Mouse (Mus musculus) CH12.LX (cell line): ENCODE measurements around the gene Gemin6. TPM values are rescaled to one million over a fixed set of nuclear protein-coding genes. Genes with fewer than 3 reads are reported as not detected.
A peak's percentile ranks its signal among the peaks of the same experiment; 100 is the strongest.
"Not testable (repeated sequence)": the region's sequence is repeated elsewhere in the genome, so short reads cannot be mapped to it uniquely, and the experiment has no call there.

Experiments used
- DNase-seq: peaks from one replicate; pipeline ENCODE4 v3.0.0-alpha.2; 2013; ENCODE audit errors: extremely low read depth
- H3K27ac ChIP-seq: 2 replicates; pipeline ENCODE4 v1.5.1; 2012; ENCODE audit warnings: low read depth, mild to moderate bottlenecking, control low read depth, moderate library complexity; ENCODE audit not compliant: insufficient read depth
- H3K27me3 ChIP-seq: replicated peaks from 2 replicates; pipeline ENCODE3; 2012; ENCODE audit warnings: inconsistent platforms
- H3K36me3 ChIP-seq, 2 experiments: replicated peaks in 1 of 2; 2 replicates each; pipeline versions ENCODE3 to v1.6.1; 2012; ENCODE audit warnings: inconsistent platforms in 1 of 2, low read length in 1 of 2, mild to moderate bottlenecking in 1 of 2, mixed read lengths in 1 of 2, moderate library complexity in 1 of 2; ENCODE audit not compliant: control insufficient read depth in 1 of 2, insufficient read depth in 1 of 2
- H3K4me1 ChIP-seq, 2 experiments: 2 replicates each; pipeline ENCODE4 v1.6.1; 2012; ENCODE audit warnings: inconsistent platforms in 1 of 2, moderate library complexity in 1 of 2; ENCODE audit not compliant: insufficient read depth in 2 of 2, control insufficient read depth in 1 of 2
- H3K4me2 ChIP-seq: 2 replicates; pipeline ENCODE4 v1.6.1; 2012; ENCODE audit warnings: low read depth, mild to moderate bottlenecking, control low read depth; ENCODE audit not compliant: poor library complexity, insufficient read depth, severe bottlenecking
- H3K4me3 ChIP-seq, 3 experiments: fragments of 150-350 bp in 1 of 3; sonication (generic) in 1 of 3; replicated peaks in 1 of 3; 2 replicates each; pipeline versions ENCODE3 to v1.5.1; 2011 to 2012; ENCODE audit warnings: low read depth in 2 of 3, low read length in 2 of 3, mild to moderate bottlenecking in 2 of 3, moderate library complexity in 2 of 3, control low read depth in 1 of 3, improper control_type of control experiment in 1 of 3, inconsistent platforms in 1 of 3, mixed read lengths in 1 of 3; ENCODE audit not compliant: poor library complexity in 1 of 3
- H3K79me2 ChIP-seq: replicated peaks from 2 replicates; pipeline ENCODE4 v1.6.1; 2012; ENCODE audit warnings: mild to moderate bottlenecking, moderate library complexity; ENCODE audit not compliant: control insufficient read depth, poor library complexity, insufficient read depth, severe bottlenecking; ENCODE audit errors: extremely low read depth
- H3K9ac ChIP-seq: 2 replicates; pipeline ENCODE4 v1.6.1; 2012; ENCODE audit warnings: low read depth, mild to moderate bottlenecking, control low read depth, moderate library complexity; ENCODE audit not compliant: insufficient read depth
- H3K9me3 ChIP-seq: replicated peaks from 2 replicates; pipeline ENCODE3; 2012; ENCODE audit warnings: low read length, inconsistent platforms, mixed read lengths
- BHLHE40 ChIP-seq: IDR thresholded peaks from 2 replicates; pipeline ENCODE4 v1.6.1; 2011; ENCODE audit warnings: mild to moderate bottlenecking, low read depth, low read length, improper control_type of control experiment
- CHD1 ChIP-seq: IDR thresholded peaks from 2 replicates; pipeline ENCODE4 v1.6.1; 2012; ENCODE audit warnings: low read depth, low read length, improper control_type of control experiment, inconsistent platforms
- CHD2 ChIP-seq: IDR thresholded peaks from 2 replicates; pipeline ENCODE4 v1.6.1; 2011; ENCODE audit warnings: low read length, improper control_type of control experiment
- E2F4 ChIP-seq: IDR thresholded peaks from 2 replicates; pipeline ENCODE4 v1.6.1; 2011; ENCODE audit warnings: low read depth, low read length, improper control_type of control experiment; ENCODE audit not compliant: insufficient replicate concordance
- EP300 ChIP-seq: IDR thresholded peaks from 2 replicates; pipeline ENCODE4 v1.6.1; 2011; ENCODE audit warnings: low read length, improper control_type of control experiment
- ETS1 ChIP-seq: conservative IDR thresholded peaks from 2 replicates; pipeline ENCODE4 v1.6.1; 2012; ENCODE audit warnings: low read depth, mild to moderate bottlenecking, inconsistent platforms, low read length, improper control_type of control experiment, moderate library complexity
- HCFC1 ChIP-seq: IDR thresholded peaks from 2 replicates; pipeline ENCODE4 v1.6.1; 2012; ENCODE audit warnings: low read depth, mild to moderate bottlenecking, inconsistent platforms, low read length, improper control_type of control experiment
- IRF4 ChIP-seq: IDR thresholded peaks from 2 replicates; pipeline ENCODE4 v1.6.1; 2014; ENCODE audit warnings: low read depth, mild to moderate bottlenecking, inconsistent platforms, low read length, improper control_type of control experiment
- JUN ChIP-seq: IDR thresholded peaks from 2 replicates; pipeline ENCODE4 v1.6.1; 2011; ENCODE audit warnings: low read depth, mild to moderate bottlenecking, low read length, improper control_type of control experiment, moderate library complexity; ENCODE audit not compliant: insufficient read depth
- JUND ChIP-seq: conservative IDR thresholded peaks from 2 replicates; pipeline ENCODE4 v1.6.1; 2011; ENCODE audit warnings: low read depth, low read length, improper control_type of control experiment
- MAFK ChIP-seq: IDR thresholded peaks from 2 replicates; pipeline ENCODE4 v1.6.1; 2011; ENCODE audit warnings: low read length, improper control_type of control experiment; ENCODE audit not compliant: insufficient replicate concordance
- MAX ChIP-seq: IDR thresholded peaks from 2 replicates; pipeline ENCODE4 v1.6.1; 2011; ENCODE audit warnings: low read length, improper control_type of control experiment
- NRF1 ChIP-seq: IDR thresholded peaks from 2 replicates; pipeline ENCODE4 v1.6.1; 2014; ENCODE audit warnings: low read depth, mild to moderate bottlenecking, inconsistent platforms, low read length, improper control_type of control experiment, moderate library complexity
- POLR2A ChIP-seq: IDR thresholded peaks from 2 replicates; pipeline ENCODE4 v1.6.1; 2011; ENCODE audit warnings: low read depth, mild to moderate bottlenecking, improper control_type of control experiment, low read length
- RCOR1 ChIP-seq: conservative IDR thresholded peaks from 2 replicates; pipeline ENCODE4 v1.6.1; 2012; ENCODE audit warnings: low read depth, mild to moderate bottlenecking, inconsistent platforms, low read length, improper control_type of control experiment
- SIN3A ChIP-seq: IDR thresholded peaks from 2 replicates; pipeline ENCODE4 v1.6.1; 2012; ENCODE audit warnings: low read length, improper control_type of control experiment, inconsistent platforms
- TCF12 ChIP-seq: IDR thresholded peaks from 2 replicates; pipeline ENCODE4 v1.6.1; 2014; ENCODE audit warnings: low read depth, mild to moderate bottlenecking, inconsistent platforms, low read length, improper control_type of control experiment
- UBTF ChIP-seq: IDR thresholded peaks from 2 replicates; pipeline ENCODE4 v1.6.1; 2012; ENCODE audit warnings: low read depth, mild to moderate bottlenecking, inconsistent platforms, low read length, improper control_type of control experiment, moderate library complexity
- USF2 ChIP-seq: conservative IDR thresholded peaks from 2 replicates; pipeline ENCODE4 v1.6.1; 2011; ENCODE audit warnings: low read depth, low read length, improper control_type of control experiment
- ZC3H11A ChIP-seq: IDR thresholded peaks from 2 replicates; pipeline ENCODE4 v1.6.1; 2012; ENCODE audit warnings: low read depth, mild to moderate bottlenecking, inconsistent platforms, low read length, improper control_type of control experiment
- dilution Hi-C: fragments of 300-500 bp; cut with MboI; formaldehyde crosslinking; loops from 2 replicates; pipeline ENCODE4 v1.14.3; 2020; ENCODE audit warnings: low sequenced_read_pairs; ENCODE audit not compliant: extremely low pct_unique_long_range_greater_than_20kb, extremely low pct_ligation_motif_present
- in situ Hi-C: fragments of 300-500 bp; cut with MboI; formaldehyde crosslinking; loops from 3 replicates; pipeline ENCODE4 v1.14.3; 2019; ENCODE audit warnings: low sequenced_read_pairs, low pct_ligation_motif_present, low pct_unique_long_range_greater_than_20kb, mixed read lengths
- polyA plus RNA-seq: library from polyadenylated mRNA; unstranded; fragments of >175 nt; gene quantifications from 2 replicates; pipeline ENCODE4 v1.2.1, GENCODE M21; 2012; ENCODE audit warnings: low read depth; ENCODE audit not compliant: insufficient read length
- total RNA-seq, 2 experiments: library from RNA; depleted of rRNA; stranded (reverse); fragments of 300-350 nt in 1 of 2; fragments of >200 nt in 1 of 2; gene quantifications; 2 replicates each; pipeline ENCODE4 v1.2.3; 2012 to 2014

Gemin6 gene
- total and polyA plus RNA-seq, 3 experiments, result 65.6 to 120 (median 66.0) TPM

DNA sequence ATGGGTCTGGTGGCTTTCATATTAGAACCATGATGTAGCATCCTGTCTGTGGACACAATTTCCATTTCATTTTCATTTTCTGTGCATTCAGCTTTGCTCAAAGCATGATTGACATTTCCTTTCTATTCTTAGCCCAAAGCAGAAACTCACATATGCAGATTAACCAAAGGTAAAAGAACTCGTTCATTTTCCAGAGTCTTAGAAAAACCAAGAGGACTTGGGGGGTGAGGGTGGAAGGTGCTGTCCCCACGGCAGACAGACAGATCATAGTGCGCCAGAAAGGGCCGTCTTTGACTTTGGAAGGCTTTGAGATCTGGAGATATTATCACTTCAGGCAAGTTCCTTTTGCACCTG lies 48.9 kb upstream of the Gemin6 start (continued):
- TF ChIP-seq EP300 (peak; percentile 81), IRF4 (peak; percentile 55; the same call in 1 of the 2 replicates), CHD1 (no peak), POLR2A (0 out of 2 replicates have a peak, but pooled peaks have one; percentile 7), E2F4 (no peak), JUN (no peak), JUND (no peak), UBTF (no peak; the same call in 1 of the 2 replicates), NRF1 (no peak), RCOR1 (peak; percentile 65; the same call in 1 of the 2 replicates), MAFK (0 out of 2 replicates have a peak, but pooled peaks have one; percentile 16), MAX (no peak), HCFC1 (no peak), ETS1 (peak; percentile 84), ZC3H11A (no peak), USF2 (no peak)

GRCm38 (mm10) chr17:80175966-80176365 lies 48.3 kb upstream of the Gemin6 start:
- Histone ChIP-seq H3K4me3 (peak overlapping the region; percentile 4 to 31 (median 24)), H3K79me2 (no peaks in the 10 kb centered on the region), H3K27me3 (no peaks in the 10 kb centered on the region), H3K9me3 (no peaks in the 10 kb centered on the region), H3K9ac (peak overlapping the region; percentile 14), H3K4me1 (peaks cover 15 to 42% of the 10 kb centered on the region in 2 experiments), H3K36me3 (no peaks in the 10 kb centered on the region), H3K4me2 (peak overlapping the region; percentile 53), H3K27ac (peak overlapping the region; percentile 95)
- dilution Hi-C loops, result no loop called here
- TF ChIP-seq POLR2A (no peak), BHLHE40 (no peak), NRF1 (no peak), SIN3A (peak; percentile 48; the same call in 1 of the 2 replicates), JUND (peak; percentile 62; the same call in 1 of the 2 replicates), CHD2 (peak; percentile 40; the same call in 1 of the 2 replicates), TCF12 (peak; percentile 32; the same call in 1 of the 2 replicates)
- in situ Hi-C loops, result loop anchor here (10.0 to 25.0 kb wide), 3 partner anchors 51 to 464 kb away; partner anchors contain the start of genes Atl2, Cyp1b1 and Galm
- DNase-seq, result no peak

GRCm38 (mm10) chr17:80178846-80179245 lies 45.4 kb upstream of the Gemin6 start:
- H3K9ac ChIP-seq, H3K4me2 ChIP-seq, DNase-seq, dilution Hi-C loops, H3K27me3 ChIP-seq, H3K9me3 ChIP-seq, H3K27ac ChIP-seq, H3K79me2 ChIP-seq, H3K4me3 ChIP-seq, H3K36me3 ChIP-seq: not testable (repeated sequence)
- peaks cover 16 to 41% of the 10 kb centered on the region in 2 experiments for H3K4me1 ChIP-seq
- in situ Hi-C loops, result loop anchor here (10.0 to 25.0 kb wide), 3 partner anchors 54 to 467 kb away; partner anchors contain the start of genes Atl2, Cyp1b1 and Galm
